Mouse (Mus musculus) natural killer cell, adult 2 months (primary cell): ENCODE results near the gene Egr4.
A peak's percentile ranks its signal among the peaks of the same experiment; 100 is the strongest.

ENCODE experiments used
- DNase-seq, 2 experiments: peaks; one replicate each; pipeline ENCODE4 v3.0.0; 2022; ENCODE audit warnings: low spot score in 2 of 2

Egr4 gene

GRCm38 (mm10) chr6:85496976-85497375 is 16.4 kb downstream of the Egr4 start:
- no peak for DNase-seq

- no peak for DNase-seq
These were observed 21.8 kb downstream of the Egr4 start for GRCm38 (mm10) chr6:85491606-85492005.

- DNase-seq, result no peak
These were observed 23.1 kb downstream of the Egr4 start for GRCm38 (mm10) chr6:85490252-85490651.

- DNase-seq, result no peak
These were observed 23.7 kb downstream of the Egr4 start for GRCm38 (mm10) chr6:85489717-85490116.

GRCm38 (mm10) chr6:85488510-85488909 is 24.9 kb downstream of the Egr4 start:
- no peak for DNase-seq

- no peak for DNase-seq
These were observed 27.7 kb downstream of the Egr4 start for GRCm38 (mm10) chr6:85485738-85486137.

GRCm38 (mm10) chr6:85483843-85484721 is 29.3 kb downstream of the Egr4 start:
- no peak for DNase-seq

- DNase-seq, result no peak
These were observed 32.7 kb downstream of the Egr4 start for GRCm38 (mm10) chr6:85480685-85481084.

- no peak for DNase-seq
These were observed 33.4 kb downstream of the Egr4 start for GRCm38 (mm10) chr6:85479979-85480378.

GRCm38 (mm10) chr6:85478416-85478815 is 35.0 kb downstream of the Egr4 start:
- DNase-seq, result no peak

GRCm38 (mm10) chr6:85477366-85477917 is 35.9 kb downstream of the Egr4 start:
- DNase-seq, result peak; percentile 4 to 38

- DNase-seq, result no peak
These were observed 37.8 kb downstream of the Egr4 start for GRCm38 (mm10) chr6:85475581-85475980.

GRCm38 (mm10) chr6:85472542-85472941 is 40.8 kb downstream of the Egr4 start:
- no peak for DNase-seq

- no peak for DNase-seq
These were observed 41.4 kb downstream of the Egr4 start for GRCm38 (mm10) chr6:85471962-85472361.

GRCm38 (mm10) chr6:85469660-85470430 is 43.5 kb downstream of the Egr4 start:
- DNase-seq, result no peak

- no peak for DNase-seq
These were observed 48.0 kb downstream of the Egr4 start for GRCm38 (mm10) chr6:85465381-85465780.
